Mouse (Mus musculus) CD4-positive, CD25-positive, alpha-beta regulatory T cell, adult 9 weeks (primary cell): ENCODE measurements around the gene Ptpn14. TPM values are rescaled to one million over a fixed set of nuclear protein-coding genes. Genes with fewer than 3 reads are reported as not detected.

Source experiments
- polyA plus RNA-seq: library from polyadenylated mRNA; unstranded; fragments of 100-300 nt; shearing (Covaris generic); gene quantifications from one replicate; pipeline ENCODE4 v1.2.1, GENCODE M21; 2017

The Ptpn14 gene
- polyA plus RNA-seq: 0.10 TPM

GRCm38 (mm10) chr1:189727884-189728783 lies at the start of gene Ptpn14:
Ptpn14 (plus strand) TSS chr1:189728268.

GRCm38 (mm10) chr1:189687654-189688387 lies 40.2 kb upstream of the Ptpn14 start, which contains the start of gene Cenpf:
Cenpf (minus strand) TSS chr1:189688086.

DNA sequence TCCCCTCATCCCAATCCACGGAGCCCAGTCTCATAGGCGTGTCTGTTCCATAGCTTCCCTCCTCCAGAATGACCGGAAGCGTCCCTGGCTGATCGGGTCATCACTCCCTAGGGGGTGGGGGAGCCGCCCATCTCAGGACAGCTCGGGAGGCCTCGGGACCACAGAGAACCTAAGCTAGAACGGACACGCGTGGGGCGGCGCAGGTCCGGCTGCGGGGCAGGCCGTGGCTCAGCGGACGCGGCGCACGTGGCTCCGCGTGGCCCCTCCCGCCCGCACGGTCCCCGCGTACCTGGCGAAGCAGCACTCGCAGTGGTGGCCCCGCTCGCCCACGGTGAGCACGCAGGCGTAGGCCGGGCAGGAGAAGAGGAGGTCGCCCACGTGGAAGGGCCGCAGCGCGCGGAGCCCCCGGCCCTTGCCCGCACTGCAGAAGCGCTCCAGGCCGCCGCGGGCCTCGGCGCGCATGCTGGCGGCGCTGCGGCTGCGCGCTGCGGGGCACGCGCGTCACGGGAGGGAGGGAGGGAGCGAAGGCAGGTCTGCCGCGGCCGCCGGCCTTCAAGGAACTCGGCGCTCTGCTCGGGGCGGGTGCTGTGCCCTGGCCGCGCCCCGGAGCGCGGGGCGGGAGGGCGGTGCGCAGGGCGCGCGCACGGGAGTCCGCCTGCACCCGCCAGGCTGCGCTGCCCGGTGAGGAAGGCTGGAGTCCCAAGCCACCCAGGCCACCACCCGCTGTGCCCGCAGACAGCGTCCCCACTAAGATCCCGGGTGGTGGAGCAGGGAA lies 193.9 kb downstream of the Ptpn14 start, which contains the start of gene Smyd2:
TSS of gene Smyd2 (minus strand) at position 546 of the 775 bp plus-strand sequence.

Other genes with a start within 250 kb of the Ptpn14 start
- gene Cenpf, start 40.2 kb upstream of the Ptpn14 start, polyA plus RNA-seq: 1.7 TPM
- 6.7 TPM for gene Smyd2, start 194.1 kb downstream of the Ptpn14 start, polyA plus RNA-seq